Mouse (Mus musculus) forelimb bud, embryonic 11.5 days (tissue): ENCODE results near the gene Nedd4.

Source experiments
- DNase-seq: peaks from one replicate; pipeline ENCODE4 v3.0.0-alpha.2; 2012; ENCODE audit warnings: low read depth, low spot score

The Nedd4 gene

GRCm38 (mm10) chr9:72721221-72721620 is 59.1 kb downstream of the Nedd4 start:
- no peak for DNase-seq

DNA sequence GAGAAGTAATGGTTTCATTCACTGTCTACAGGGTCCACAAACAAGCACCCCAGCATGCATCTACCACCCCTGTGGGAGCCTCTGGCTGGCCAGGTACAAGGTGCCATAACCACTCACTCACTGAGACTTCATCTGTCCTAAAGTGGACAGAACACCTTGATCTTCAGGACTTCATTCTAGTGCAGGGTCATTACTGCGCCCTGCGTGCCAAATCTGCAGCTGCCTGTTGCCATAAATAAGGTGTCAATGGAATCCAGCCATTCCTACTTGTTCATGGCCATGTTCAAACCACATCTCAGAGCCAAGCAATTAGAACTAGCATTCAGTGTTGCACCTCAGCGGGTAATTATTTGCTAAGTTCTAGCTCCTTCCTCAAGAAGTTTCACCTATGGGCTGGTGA is 60.5 kb downstream of the Nedd4 start:
- no peak for DNase-seq

GRCm38 (mm10) chr9:72724491-72725221 is 62.5 kb downstream of the Nedd4 start:
- peak; percentile 44 for DNase-seq

DNA sequence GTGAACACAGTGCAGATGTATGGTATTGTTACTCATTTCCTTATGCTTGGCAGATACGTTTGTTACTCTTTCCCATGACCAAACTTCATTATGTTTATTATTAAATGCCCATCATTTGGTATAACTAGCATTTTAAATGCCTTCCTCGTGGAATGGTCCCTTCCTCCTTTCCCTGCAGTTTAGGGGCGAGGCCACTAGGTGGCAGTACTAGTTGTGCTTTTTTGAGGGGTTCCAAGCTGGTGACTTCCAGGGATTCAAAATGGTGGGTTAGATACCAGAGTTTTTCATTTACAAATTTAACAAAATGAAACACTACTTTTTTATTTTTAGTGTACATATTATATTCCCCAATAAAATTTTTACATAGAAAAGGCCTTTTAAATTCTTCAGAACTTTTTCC is 71.8 kb downstream of the Nedd4 start:
- peak; percentile 75 for DNase-seq

- peak; percentile 75 for DNase-seq
Measured at GRCm38 (mm10) chr9:72735822-72736410, 73.8 kb downstream of the Nedd4 start.

- DNase-seq = no peak
Measured at GRCm38 (mm10) chr9:72741206-72741605, 79.1 kb downstream of the Nedd4 start.

DNA sequence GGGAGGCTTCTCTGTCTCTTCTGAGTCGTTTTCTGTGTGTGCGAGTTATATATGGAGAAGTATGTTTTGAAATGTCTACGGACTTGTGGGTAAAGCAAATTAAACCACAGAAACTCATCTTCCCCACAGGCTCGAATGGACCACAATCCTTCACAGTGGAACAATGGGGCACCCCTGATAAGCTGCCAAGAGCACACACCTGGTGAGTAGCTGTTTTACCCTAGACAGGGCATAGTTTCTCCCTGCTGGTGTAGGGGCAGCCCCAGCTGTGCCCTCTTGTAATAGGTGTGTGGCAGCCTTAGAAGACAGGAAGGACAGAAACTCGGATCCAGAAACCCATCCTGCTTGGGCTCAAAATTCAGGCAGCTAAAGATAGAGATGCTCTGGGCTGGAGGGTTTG is 84.1 kb downstream of the Nedd4 start:
- DNase-seq = no peak

GRCm38 (mm10) chr9:72750272-72750671 is 88.1 kb downstream of the Nedd4 start:
- DNase-seq = no peak

DNA sequence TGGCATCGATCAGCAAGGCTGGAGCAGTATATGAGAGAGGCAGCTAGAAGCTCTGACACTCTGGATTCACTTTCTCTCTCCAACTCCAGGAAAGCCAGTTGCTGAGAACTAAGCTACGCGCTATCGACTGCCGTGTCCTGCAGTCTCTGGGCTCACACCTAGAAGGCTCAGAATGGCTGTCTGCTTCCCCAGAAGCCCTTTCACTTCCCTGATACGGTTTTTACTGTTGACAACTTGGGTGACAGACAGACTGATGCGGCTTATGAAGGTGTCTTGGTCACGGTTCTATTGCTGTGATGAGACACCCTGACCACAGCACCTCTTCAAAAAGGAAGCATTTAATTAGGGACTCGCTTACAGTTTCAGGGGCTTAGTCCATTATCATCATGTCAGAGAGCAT is 90.5 kb downstream of the Nedd4 start:
- no peak for DNase-seq

GRCm38 (mm10) chr9:72753741-72754140 is 91.6 kb downstream of the Nedd4 start:
- DNase-seq = peak; percentile 52

DNA sequence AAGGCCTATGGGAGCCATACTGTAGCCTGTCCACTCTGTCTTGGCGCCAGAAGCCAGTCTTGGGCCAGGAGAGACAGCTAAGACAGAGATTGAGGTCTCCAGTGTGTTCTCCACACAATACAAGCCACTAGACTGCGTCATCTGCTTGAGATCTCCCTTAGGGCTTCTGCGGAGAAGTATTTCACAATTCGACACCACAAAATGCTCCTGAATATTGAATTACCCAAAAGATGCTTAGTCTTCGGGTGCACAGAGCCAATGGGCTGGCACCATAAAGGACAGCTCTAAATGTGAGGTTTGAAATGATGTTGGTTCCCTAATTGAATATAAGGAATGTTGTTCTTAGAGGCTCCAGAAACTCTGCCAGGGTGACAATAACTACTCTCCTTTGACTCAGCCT is 95.0 kb downstream of the Nedd4 start:
- no peak for DNase-seq

DNA sequence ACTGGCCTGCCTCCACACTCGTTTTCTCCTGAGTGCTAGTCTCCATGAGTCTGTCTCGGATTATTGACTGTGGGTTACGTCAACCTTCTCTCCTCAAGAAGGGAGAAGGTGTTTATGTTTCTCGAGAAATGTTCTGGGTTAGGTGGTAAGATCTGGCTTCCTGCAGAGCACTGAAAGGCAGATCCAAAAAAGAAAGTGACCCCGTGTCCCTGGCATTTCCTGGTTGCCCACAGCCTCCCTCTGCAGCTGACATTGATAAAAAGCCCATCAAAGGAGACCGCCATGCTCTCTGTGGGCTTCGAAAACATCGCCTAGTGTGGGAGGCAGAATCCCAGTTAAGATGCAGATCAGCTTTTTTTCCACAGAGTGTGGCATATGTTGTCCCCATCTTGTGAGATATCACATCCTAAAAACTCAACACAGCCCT is 96.6 kb downstream of the Nedd4 start:
- DNase-seq = peak; percentile 75

DNA sequence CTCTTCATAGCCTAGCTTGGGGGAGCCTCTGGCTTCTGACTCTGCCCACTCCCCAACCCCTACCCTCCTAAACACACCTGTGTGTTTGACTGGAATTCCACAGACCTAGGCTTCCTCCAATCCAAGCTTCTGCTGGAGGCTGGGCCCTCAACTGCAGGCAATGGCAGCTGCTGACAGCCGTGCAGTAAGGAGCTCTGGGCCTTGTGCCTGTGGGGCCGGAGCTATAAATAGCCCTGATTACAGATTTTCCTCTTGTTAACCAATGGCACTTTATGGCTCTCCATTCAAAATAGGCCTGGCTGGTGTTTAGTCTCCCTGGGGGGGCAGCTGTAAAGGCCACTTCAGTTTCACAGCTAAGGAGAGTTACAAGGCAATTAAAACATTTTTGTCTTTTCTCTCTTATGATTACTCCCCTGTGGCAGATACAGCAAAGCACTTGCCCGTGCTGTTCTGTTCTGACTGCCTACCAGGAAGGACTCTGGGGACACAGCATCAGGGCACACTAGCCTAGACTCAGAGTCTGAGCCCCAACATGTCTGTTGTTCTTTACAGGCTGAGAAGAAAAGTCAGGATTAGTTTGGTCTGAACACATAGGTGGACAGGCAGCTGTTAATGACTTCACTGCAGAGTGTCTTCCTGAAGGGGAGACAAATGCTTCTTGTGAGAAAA is 101.0 kb downstream of the Nedd4 start:
- peak; percentile 80 for DNase-seq

GRCm38 (mm10) chr9:72766789-72767349 is 104.7 kb downstream of the Nedd4 start:
- peak; percentile 89 for DNase-seq

- DNase-seq = no peak
Measured at GRCm38 (mm10) chr9:72775022-72775421, 112.9 kb downstream of the Nedd4 start.

- DNase-seq = no peak
Measured at GRCm38 (mm10) chr9:72779004-72779403, 116.9 kb downstream of the Nedd4 start.

DNA sequence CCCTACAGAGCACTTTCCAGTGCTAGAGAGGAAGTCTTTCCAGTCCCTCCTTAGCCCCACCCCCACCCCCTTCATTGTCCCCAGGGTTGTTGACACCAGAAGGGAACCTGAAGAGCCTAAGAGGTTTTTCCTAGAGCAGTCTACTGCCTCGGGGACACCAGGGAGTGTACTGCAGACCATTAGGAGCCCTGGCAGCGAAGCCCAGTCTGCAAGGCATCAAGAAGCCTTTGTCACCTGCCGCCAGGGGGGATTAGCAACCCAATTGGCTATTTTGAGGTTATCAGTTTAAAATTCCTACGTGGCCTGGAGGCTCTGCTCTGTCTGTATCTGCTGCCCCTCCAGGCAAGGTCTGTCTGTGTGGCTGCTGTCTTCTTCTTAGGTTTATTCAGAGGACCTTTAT is 117.6 kb downstream of the Nedd4 start:
- DNase-seq = no peak

DNA sequence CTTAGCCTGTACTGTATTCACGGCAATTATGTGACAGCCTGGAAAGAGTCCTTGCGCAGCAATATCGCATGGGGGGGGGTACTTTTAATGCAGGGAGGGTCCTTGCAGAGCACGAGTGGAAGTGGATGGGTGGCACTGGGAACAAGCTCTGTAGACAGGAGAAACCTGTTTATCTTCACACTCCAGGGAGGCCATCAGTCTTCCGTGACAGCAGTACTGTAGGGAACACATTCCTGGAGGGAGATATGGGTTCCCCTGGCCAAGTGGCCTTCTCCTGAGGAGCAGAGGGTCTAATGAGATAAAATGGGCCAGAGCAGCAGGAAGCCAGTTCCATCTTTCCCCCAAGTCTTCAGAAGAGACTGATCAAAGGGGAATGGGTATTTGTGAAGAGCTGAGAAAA is 118.5 kb downstream of the Nedd4 start:
- no peak for DNase-seq

GRCm38 (mm10) chr9:72781466-72781865 is 119.3 kb downstream of the Nedd4 start:
- DNase-seq = no peak

DNA sequence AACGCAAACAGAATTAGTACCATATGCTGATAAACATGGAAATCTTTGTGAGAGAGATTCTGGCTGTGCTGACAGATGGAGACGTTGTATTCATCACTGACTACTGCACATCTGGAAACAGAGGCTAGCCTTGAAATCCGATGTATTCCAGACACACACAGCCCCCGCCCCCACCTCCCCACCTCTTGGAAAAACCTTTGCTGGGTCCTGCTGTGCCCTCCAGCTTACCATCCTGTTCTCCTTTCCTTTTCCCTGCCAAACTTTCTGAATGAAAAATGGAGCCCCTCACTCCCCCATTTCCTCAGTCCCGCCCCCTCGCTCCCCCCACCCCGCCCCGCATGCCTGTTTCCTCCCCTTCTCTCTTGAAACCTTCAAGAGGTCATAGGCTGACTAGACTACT is 120.0 kb downstream of the Nedd4 start:
- DNase-seq = no peak

- DNase-seq = no peak
Measured at GRCm38 (mm10) chr9:72787732-72788131, 125.6 kb downstream of the Nedd4 start.

DNA sequence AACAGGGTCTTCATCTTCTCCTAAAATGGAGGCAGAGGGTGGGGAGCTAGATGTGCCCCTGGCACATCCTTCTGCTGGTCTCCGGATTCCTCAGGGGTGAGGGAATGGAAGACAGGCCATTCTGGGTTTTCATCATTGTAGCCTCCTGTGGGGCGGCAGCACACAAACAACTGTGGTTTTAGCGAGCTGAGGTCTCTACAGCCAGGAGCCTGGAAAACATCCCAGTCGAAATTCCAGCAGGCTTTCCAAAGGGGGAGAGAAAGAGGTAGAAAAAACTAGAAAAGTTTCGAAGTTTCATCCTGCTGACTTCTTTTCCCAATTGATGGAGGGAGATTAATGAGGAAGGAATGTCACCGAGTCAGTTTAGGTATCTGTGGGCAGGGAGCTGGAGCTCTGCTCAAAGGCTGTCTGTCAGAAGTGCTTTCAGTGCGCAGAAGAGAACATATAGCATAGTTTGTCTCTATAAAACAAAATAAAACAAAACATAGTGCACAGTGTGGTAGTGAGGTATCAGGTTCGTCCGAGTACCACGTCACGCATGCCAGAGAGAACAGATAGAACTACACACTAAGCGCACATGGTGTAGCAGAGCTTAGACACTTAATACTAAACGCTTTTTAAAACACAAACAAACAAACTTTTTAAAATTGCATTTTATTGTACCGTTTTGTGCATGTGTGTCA is 128.5 kb downstream of the Nedd4 start:
- no peak for DNase-seq
